Mouse (Mus musculus) erythroid progenitor cell, adult 5-6 weeks (primary cell): ENCODE measurements at regions not wholly inside any gene's neighbourhood (a gene's known extent, or its start where the extent isn't known, plus 50 kb on each side); places are given as distances from the start of the nearest gene placed in this dataset.

Source experiments
- ATAC-seq: replicated peaks from 2 replicates; pipeline ENCODE4 v1.8.0; 2016; ENCODE audit warnings: moderate number of reproducible peaks, mild to moderate bottlenecking, moderate TSS enrichment, inconsistent platforms; ENCODE audit not compliant: poor library complexity, low FRiP score, severe bottlenecking

DNA sequence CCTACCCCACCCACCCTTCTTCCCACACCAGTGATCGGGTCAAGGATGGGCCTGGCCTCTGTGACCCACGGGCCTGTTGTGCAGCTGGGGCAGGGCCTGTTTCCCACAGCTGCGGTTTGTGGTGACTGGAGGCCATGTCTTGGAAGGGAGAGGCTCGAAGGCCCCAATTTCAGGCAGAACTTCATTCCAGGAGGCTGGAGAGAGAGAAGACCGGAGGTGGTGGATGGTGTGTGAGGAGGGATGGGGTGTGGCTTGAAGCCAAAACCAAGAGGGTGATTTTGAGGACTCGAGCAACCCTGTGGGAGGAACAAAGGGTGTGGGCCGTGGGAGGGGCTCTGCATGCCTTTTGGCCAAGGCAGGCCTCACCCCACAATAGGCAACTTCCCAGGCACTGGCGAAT, 86.5 kb upstream of the Hes1 start:
- ATAC-seq, result no peak

DNA sequence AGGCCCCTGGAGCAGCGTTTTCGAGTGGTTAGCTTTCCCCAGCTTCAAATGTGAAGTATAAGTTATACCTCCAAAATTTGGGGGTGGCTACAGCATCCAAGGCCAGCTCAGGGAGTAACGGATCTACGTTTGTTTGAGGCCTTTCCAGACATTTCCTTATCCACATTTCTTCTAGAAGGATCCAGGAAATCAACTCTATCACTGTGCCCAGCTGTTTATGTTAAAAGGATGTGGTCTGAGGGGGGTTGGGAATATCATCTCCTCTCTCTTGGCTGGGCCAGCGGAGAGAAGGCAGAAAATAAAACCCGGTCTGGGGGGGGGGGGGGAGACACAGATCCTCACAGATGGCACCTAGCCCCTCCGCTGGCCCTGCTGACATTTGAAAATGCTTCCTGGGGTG, 85.1 kb upstream of the Hes1 start:
- no peak for ATAC-seq

- ATAC-seq, result no peak
Observed at GRCm38 (mm10) chr16:29981543-29981942, 82.6 kb upstream of the Hes1 start.

GRCm38 (mm10) chr16:29982224-29982785, 81.9 kb upstream of the Hes1 start:
- ATAC-seq, result no peak

GRCm38 (mm10) chr16:29983161-29983560, 81.0 kb upstream of the Hes1 start:
- no peak for ATAC-seq

DNA sequence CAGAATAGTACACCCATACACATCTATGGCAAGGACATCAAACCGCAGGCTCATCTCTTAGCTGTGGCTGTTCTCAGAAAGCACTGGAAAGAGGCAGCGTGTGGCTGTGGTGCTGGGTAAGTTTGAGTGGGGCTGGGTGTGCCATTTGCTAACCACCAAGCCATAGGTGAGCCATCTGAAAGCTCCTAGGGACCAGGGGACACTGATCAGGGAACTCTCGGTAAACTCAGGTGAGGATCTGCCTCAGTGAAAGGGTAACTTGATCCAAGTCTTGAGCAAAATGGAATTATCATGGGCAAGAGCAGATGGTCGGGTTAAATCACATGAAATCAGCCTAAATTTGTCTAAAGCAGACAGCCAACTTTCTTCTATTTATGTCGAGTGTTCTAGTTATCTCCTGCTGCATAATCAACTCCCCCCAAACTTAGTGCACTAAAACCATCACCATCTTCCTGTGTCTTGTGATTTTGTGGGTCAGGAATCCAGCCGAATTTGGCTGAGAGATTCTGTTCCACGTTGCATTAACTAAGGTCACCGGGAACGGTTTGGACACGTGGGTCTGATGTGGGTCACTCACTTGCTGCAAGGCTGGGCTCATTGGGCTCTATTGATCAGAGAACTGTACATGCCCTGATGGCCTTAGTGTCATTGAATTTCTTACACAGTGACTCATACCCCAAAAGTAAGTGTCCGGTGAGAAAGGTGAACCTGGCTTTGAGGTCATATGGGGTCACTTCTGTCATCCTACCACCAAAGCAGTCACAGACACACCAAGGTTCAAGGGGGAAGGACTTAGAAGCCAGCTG, 78.9 kb upstream of the Hes1 start:
- no peak for ATAC-seq

GRCm38 (mm10) chr16:29987595-29987994, 76.6 kb upstream of the Hes1 start:
- ATAC-seq, result no peak

GRCm38 (mm10) chr16:29987999-29988398, 76.2 kb upstream of the Hes1 start:
- ATAC-seq, result no peak

- no peak for ATAC-seq
Observed at GRCm38 (mm10) chr16:29989308-29989707, 74.9 kb upstream of the Hes1 start.

- ATAC-seq, result no peak
Observed at GRCm38 (mm10) chr16:29990393-29990792, 73.8 kb upstream of the Hes1 start.

- no peak for ATAC-seq
Observed at GRCm38 (mm10) chr16:29990795-29991587, 73.2 kb upstream of the Hes1 start.

DNA sequence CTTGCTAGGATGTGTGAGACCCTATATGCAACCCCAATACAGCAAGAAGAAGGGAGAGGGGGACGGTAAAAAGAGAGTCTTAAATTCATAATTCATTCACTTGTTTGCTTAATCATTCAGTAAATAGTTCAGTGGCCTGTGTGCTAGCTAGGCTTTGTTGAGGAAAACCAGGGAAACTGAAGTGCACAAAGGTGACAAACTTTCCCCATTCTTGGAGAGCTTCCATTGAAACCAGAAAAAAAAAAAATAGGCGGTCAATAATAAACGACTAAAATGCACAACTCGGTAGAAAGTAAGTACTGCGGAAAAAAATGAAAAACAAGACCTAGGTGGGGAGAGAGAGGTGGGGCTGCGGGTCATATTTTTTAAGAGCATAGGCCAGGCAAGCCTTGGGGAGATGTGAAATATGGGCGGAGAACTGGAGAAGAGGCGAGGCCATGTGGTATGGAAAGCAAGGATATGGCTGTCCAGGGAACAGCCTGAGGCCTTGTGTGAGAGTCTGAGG, 72.3 kb upstream of the Hes1 start:
- ATAC-seq, result no peak

DNA sequence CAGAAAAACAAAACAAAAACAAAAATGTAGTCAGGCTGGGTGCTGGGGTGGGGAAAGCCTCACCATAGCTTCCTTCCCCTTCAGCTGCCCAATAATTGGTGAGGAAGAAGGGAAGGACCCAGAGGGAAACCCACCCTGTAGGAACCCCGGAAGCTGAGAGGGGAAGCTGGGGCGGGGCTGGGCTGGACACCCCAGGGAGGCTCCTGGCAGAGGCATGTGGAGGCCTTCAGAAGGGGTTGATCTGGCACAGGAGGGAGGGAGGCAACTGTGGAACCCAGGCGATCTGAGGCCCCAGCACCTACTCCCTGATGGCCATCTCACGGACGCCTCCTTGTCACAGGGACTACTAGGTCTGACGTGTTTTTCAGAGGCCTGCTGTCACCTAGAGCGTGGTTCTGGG, 71.1 kb upstream of the Hes1 start:
- no peak for ATAC-seq

GRCm38 (mm10) chr16:29993535-29993934, 70.6 kb upstream of the Hes1 start:
- no peak for ATAC-seq

DNA sequence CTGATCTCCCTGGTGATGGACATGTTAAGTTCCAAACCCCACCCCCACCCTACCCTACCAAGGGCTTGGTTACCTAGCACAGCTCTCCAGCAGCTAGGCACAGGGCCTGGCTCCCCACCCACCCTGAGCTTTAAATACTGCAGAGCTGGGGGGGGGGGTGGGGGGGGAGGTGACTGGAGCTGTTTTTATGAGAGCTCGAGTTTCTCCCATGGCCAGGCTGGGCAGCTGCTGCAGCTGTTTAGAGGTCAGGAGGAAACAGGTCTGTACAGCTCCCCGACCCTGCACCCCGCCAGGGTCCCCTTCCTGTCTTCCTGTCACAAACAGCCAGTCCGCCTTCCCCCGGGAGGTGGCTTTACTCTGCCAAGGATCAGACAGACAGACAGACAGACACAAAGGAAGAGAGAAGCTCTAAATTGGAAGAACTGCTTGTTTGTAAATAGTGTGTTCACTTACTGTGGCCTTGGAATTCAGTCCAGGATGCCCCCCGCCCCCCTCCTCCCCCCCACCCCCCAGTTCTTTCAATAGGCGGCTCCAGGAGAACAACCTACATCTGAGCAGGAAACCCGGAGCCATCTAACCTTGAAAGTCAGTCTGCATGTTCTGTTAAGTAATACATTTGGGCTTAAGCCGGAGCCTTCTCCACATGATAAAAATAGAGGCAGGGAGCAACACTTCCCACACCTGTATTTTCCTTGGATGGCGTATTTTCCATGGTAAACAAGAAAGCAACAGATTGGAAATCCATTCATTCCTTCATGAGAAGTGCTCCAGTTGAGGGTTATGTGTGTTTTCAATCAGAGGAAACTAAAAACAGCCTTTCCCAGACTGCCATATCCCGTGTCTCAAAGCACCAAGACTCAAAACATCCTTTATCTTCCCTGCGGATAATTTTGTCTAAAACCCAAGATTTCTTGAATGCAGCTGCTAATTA, 67.8 kb upstream of the Hes1 start:
- ATAC-seq, result no peak

DNA sequence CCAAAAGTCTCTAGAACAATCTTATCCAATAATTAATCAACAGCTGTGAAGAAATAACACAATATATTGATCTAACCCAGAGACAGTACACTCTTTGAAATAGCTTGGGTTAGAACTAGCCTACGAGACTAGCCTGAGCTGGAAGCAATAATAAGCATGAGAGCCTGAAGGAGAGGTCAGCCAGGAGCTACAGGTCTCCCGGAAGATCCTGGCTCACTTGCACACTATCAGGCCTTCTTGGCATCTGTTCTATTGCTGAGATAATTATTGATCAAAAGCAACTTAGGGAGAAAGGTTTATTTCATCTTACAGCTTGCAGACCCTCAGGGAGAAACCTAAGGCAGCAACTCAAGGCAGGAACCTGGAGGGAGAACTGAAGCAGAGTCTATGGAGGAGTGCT, 64.0 kb upstream of the Hes1 start:
- no peak for ATAC-seq

DNA sequence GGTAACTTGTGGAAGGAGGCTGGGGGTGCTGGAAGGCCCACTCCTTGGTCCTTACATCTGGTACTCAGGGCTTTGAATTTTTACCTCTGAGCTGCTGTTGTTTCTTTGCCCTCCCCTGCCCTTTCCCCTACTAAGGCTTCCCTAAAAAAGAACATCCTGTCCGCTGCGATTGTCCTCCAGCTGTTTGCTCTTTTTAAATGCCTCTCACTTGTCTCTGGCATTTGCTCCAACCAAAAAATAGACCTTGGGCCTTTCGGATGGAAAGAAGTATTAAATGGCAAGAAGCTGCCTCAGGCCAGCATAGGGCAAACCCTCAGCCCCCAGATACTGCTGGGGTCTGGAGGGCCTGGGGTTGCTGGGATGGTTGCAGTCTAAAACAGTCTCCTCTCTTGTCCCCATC, 59.1 kb upstream of the Hes1 start:
- no peak for ATAC-seq

GRCm38 (mm10) chr16:30006826-30007225, 57.4 kb upstream of the Hes1 start:
- no peak for ATAC-seq

GRCm38 (mm10) chr16:30008451-30009357, 55.5 kb upstream of the Hes1 start:
- no peak for ATAC-seq
